ENCODE assay signal across 11 mouse cellular contexts in the genomic region with DNA sequence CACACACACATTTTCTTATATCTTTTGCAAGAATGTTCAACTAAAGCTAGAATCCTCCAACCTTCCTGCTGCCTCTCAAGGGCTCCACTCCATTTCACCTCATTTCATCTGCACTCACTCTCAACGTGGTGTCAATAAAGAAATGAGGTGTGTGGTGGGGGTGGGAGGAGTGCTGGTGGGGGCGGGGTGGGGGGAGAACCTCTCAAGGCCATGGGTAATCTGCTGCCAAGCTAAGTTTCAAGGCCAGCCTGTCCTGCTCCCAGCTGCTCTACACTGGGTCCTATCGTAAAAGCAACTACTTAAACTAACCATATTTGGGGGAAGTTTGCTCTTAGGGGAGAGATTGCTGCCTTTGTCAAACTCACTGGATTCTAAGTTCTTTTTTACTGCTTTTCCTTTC. TPM values are rescaled to one million over a fixed set of nuclear protein-coding genes. Genes with fewer than 3 reads are reported as not detected.
DNase-seq lines count a peak whose midpoint lies in the region; ATAC-seq lines count a peak whose summit lies in the region.
"Had no signal": no experiment of that assay in that cellular context is flagged by ENCODE, and none has a peak within 500 bp of the region (broad histone marks: within the 10 kb centered on the region; RNA-seq: fewer than 3 reads in every experiment).

No protein-coding gene starts in this region.

- H3K4me1 ChIP-seq in forebrain, embryonic 11.5 days (replicated peaks; ENCODE audit: control insufficient read depth, insufficient read depth, low read length), result peaks cover 8% of the 10 kb centered on the region; the same call in 1 of the 2 replicates
- peaks cover 21% of the 10 kb centered on the region for H3K4me1 ChIP-seq in forebrain, embryonic 16.5 days (replicated peaks; ENCODE audit: control insufficient read depth, insufficient read depth, low read length)
- peaks cover 20% of the 10 kb centered on the region for H3K4me1 ChIP-seq in liver, embryonic 11.5 days (replicated peaks; ENCODE audit: control insufficient read depth, insufficient read depth, low read length)
- peaks cover 30% of the 10 kb centered on the region for H3K4me1 ChIP-seq in hindbrain, embryonic 12.5 days

- no peak overlapping the region for H3K4me3 ChIP-seq in forebrain, embryonic 11.5 days (ENCODE audit: low read depth, low read length)
- no peak overlapping the region for H3K4me3 ChIP-seq in forebrain, embryonic 16.5 days (replicated peaks; ENCODE audit: low read length)
- no peak overlapping the region for H3K4me3 ChIP-seq in liver, embryonic 11.5 days (ENCODE audit: low read depth, low read length)
- no peak overlapping the region for H3K4me3 ChIP-seq in hindbrain, embryonic 12.5 days
- H3K4me3 ChIP-seq in macrophage (ENCODE audit: inconsistent target), result no peak overlapping the region

- no peaks in the 10 kb centered on the region for H3K36me3 ChIP-seq in forebrain, embryonic 11.5 days (ENCODE audit: control insufficient read depth, insufficient read depth, low read length)
- no peaks in the 10 kb centered on the region for H3K36me3 ChIP-seq in forebrain, embryonic 16.5 days (ENCODE audit: control insufficient read depth, insufficient read depth)
- no peaks in the 10 kb centered on the region for H3K36me3 ChIP-seq in liver, embryonic 11.5 days (ENCODE audit: control insufficient read depth, insufficient read depth, low read length)
- no peaks in the 10 kb centered on the region for H3K36me3 ChIP-seq in hindbrain, embryonic 12.5 days
- no peaks in the 10 kb centered on the region for H3K36me3 ChIP-seq in macrophage (ENCODE audit: inconsistent target)

- H3K27ac ChIP-seq in forebrain, embryonic 11.5 days (ENCODE audit: low read depth, low read length), result peak overlapping the region; percentile 64; the same call in 1 of the 2 replicates
- no peak overlapping the region for H3K27ac ChIP-seq in forebrain, embryonic 16.5 days (ENCODE audit: low read length)
- peak overlapping the region; percentile 78 for H3K27ac ChIP-seq in liver, embryonic 11.5 days (ENCODE audit: low read depth, low read length)
- H3K27ac ChIP-seq in hindbrain, embryonic 12.5 days, result peak overlapping the region; percentile 74
- H3K27ac ChIP-seq in macrophage, result peak overlapping the region; percentile 65

- ATAC-seq in forebrain, embryonic 11.5 days (replicated peaks; ENCODE audit: low FRiP score), result no peak
- no peak for ATAC-seq in forebrain, embryonic 16.5 days
- ATAC-seq in liver, embryonic 11.5 days (replicated peaks; ENCODE audit: low FRiP score), result no peak
- no peak for ATAC-seq in hindbrain, embryonic 12.5 days (ENCODE audit: low FRiP score)

- DNase-seq in forebrain, embryonic 11.5 days (ENCODE audit: low spot score), result peak; percentile 50
- DNase-seq in liver, embryonic 11.5 days (ENCODE audit: low spot score), result no peak
- no peak for DNase-seq in liver
- no peak for DNase-seq in urinary bladder, postnatal 10 days (ENCODE audit: low spot score)
- DNase-seq in layer of hippocampus, postnatal 14 days (ENCODE audit: low spot score in 2 of 2), result no peak
- DNase-seq: right cerebral cortex, adult 18-20 months had no signal

- H3K27me3 ChIP-seq in forebrain, embryonic 11.5 days (ENCODE audit: control insufficient read depth, insufficient read depth, low read length), result no peaks in the 10 kb centered on the region
- H3K27me3 ChIP-seq in forebrain, embryonic 16.5 days (replicated peaks; ENCODE audit: control insufficient read depth, insufficient read depth, low read length), result no peaks in the 10 kb centered on the region
- H3K27me3 ChIP-seq in liver, embryonic 11.5 days (replicated peaks; ENCODE audit: control insufficient read depth, insufficient read depth, low read length), result no peaks in the 10 kb centered on the region
- H3K27me3 ChIP-seq in hindbrain, embryonic 12.5 days, result 0 out of 2 replicates have a peak, but pooled peaks cover 5% of the 10 kb centered on the region

- no peak overlapping the region for H3K4me2 ChIP-seq in forebrain, embryonic 11.5 days (ENCODE audit: low read depth, low read length, severe bottlenecking)
- H3K4me2 ChIP-seq in forebrain, embryonic 16.5 days (ENCODE audit: low read length), result no peak overlapping the region
- H3K4me2 ChIP-seq in liver, embryonic 11.5 days, result no peak overlapping the region; the same call in 1 of the 2 replicates
- H3K4me2 ChIP-seq in hindbrain, embryonic 12.5 days (replicated peaks), result peak overlapping the region; percentile 4; the same call in 1 of the 2 replicates

- no peaks in the 10 kb centered on the region for H3K9me3 ChIP-seq in forebrain, embryonic 11.5 days (ENCODE audit: control insufficient read depth, low read length)
- no peaks in the 10 kb centered on the region for H3K9me3 ChIP-seq in forebrain, embryonic 16.5 days (ENCODE audit: control insufficient read depth, low read length)
- no peaks in the 10 kb centered on the region for H3K9me3 ChIP-seq in liver, embryonic 11.5 days (ENCODE audit: control insufficient read depth, low read length)
- H3K9me3 ChIP-seq in hindbrain, embryonic 12.5 days (replicated peaks), result no peaks in the 10 kb centered on the region

- 10% methylated on average over 3 of the region's 3 CpGs for WGBS in forebrain, embryonic 11.5 days
- WGBS in forebrain, embryonic 16.5 days, result 13% methylated on average over 3 of the region's 3 CpGs
- 12% methylated on average over 3 of the region's 3 CpGs for WGBS in liver, embryonic 11.5 days
- 25% methylated on average over 3 of the region's 3 CpGs for WGBS in hindbrain, embryonic 12.5 days
- WGBS in macrophage (ENCODE audit: missing documents), result 34% methylated on average over 3 of the region's 3 CpGs

- no peaks in the 10 kb centered on the region for H3K79me2 ChIP-seq in macrophage (ENCODE audit: inconsistent target)

- H3K9ac ChIP-seq in forebrain, embryonic 11.5 days (ENCODE audit: low read length), result no peak overlapping the region
- no peak overlapping the region for H3K9ac ChIP-seq in forebrain, embryonic 16.5 days (replicated peaks; ENCODE audit: low read depth, low read length)
- no peak overlapping the region for H3K9ac ChIP-seq in liver, embryonic 11.5 days (ENCODE audit: low read depth, low read length)
- H3K9ac ChIP-seq in hindbrain, embryonic 12.5 days, result no peak overlapping the region

RNA-seq across cellular contexts. Expression of a gene that starts 18.8 kb away (rescaled TPM):
- polyA plus RNA-seq in forebrain, embryonic 11.5 days (2014; fragmentation: Nextera tagmentation; extraction: Ambion mirVana), result 0.21 TPM in 1 of 2 replicates, not detected in the other
- 0.73 and 0.91 TPM in 2 replicates for polyA plus RNA-seq in forebrain, embryonic 16.5 days (2015; fragmentation: Nextera tagmentation; extraction: Ambion mirVana)
- not detected in 2 replicates for polyA plus RNA-seq in liver, embryonic 11.5 days (2014; fragmentation: Nextera tagmentation; extraction: Ambion mirVana)
- polyA plus RNA-seq in hindbrain, embryonic 12.5 days (2016; fragmentation: Nextera tagmentation; extraction: Ambion mirVana), result 0.94 and 1.0 TPM in 2 replicates
- 10 to 100 TPM in 1 of 26 experiments, 1 to 10 TPM in 18, under 1 TPM in 1, not detected in 6; 0.63 to 10.9 (median 4.7) TPM for total RNA-seq in macrophage (2018; cell fraction: chromatin; rRNA removed)
- 1 to 10 TPM in 3 of 26 experiments, under 1 TPM in 14, not detected in 9; 0.10 to 1.3 (median 0.48) TPM for total RNA-seq in macrophage (2018; cell fraction: cytosol; rRNA removed)
- total RNA-seq in macrophage (2018; cell fraction: nucleus; rRNA removed), result 1 to 10 TPM in 14 of 26 experiments, under 1 TPM in 2, not detected in 10; 0.39 to 9.7 (median 4.7) TPM
- 0.33 to 1.3 TPM (median 0.84 TPM) in 3 replicates for polyA plus RNA-seq in macrophage (2018)
- 1 to 10 TPM in 1 of 2 experiments, under 1 TPM in 1; 0.76 to 1.9 TPM for total RNA-seq in layer of hippocampus, postnatal 14 days (2021)
- total RNA-seq: megakaryocyte progenitor cell, adult 5-6 weeks had no signal
- polyA plus RNA-seq: C2C12 had no signal
